Mouse (Mus musculus) forebrain, embryonic 10.5 days (tissue): ENCODE measurements around the gene Zmym1. TPM values are rescaled to one million over a fixed set of nuclear protein-coding genes. Genes with fewer than 3 reads are reported as not detected.
"Not testable (repeated sequence)": the region's sequence is repeated elsewhere in the genome, so short reads cannot be mapped to it uniquely, and the experiment has no call there.

Experiments
- DNase-seq: peaks from one replicate; pipeline ENCODE4 v3.0.0-alpha.2; 2017; ENCODE audit warnings: low spot score; ENCODE audit errors: extremely low spot score
- H3K27ac ChIP-seq: fragments of 300-500 bp; sonication (generic); 2 replicates; pipeline ENCODE4 v1.5.1; 2016; ENCODE audit warnings: mild to moderate bottlenecking
- H3K27me3 ChIP-seq: fragments of 300-500 bp; sonication (generic); 2 replicates; pipeline ENCODE4 v1.6.1; 2016; ENCODE audit warnings: mild to moderate bottlenecking; ENCODE audit not compliant: poor library complexity, severe bottlenecking
- H3K36me3 ChIP-seq: fragments of 300-500 bp; sonication (generic); replicated peaks from 2 replicates; pipeline ENCODE4 v1.6.1; 2016; ENCODE audit warnings: mild to moderate bottlenecking, moderate library complexity
- H3K4me1 ChIP-seq: fragments of 300-500 bp; sonication (generic); 2 replicates; pipeline ENCODE4 v1.6.1; 2016
- H3K4me3 ChIP-seq: fragments of 300-500 bp; sonication (generic); 2 replicates; pipeline ENCODE4 v1.5.1; 2016; ENCODE audit warnings: mild to moderate bottlenecking, moderate library complexity
- H3K9me3 ChIP-seq: fragments of 300-500 bp; sonication (generic); 2 replicates; pipeline ENCODE4 v1.6.1; 2016; ENCODE audit warnings: mild to moderate bottlenecking, moderate library complexity
- WGBS: fragments of 180-500 bp; shearing (Covaris S2); methylation state at CpG from one replicate; pipeline ENCODE4 v1.1.7; 2016; 5-methylcytosine and 5-hydroxymethylcytosine counted together
- polyA plus RNA-seq: library from polyadenylated mRNA; unstranded; fragments of >200 nt; fragmentation: Nextera tagmentation; extraction: Ambion mirVana; gene quantifications from 2 replicates; pipeline ENCODE4 v1.2.1, GENCODE M21; 2016

Gene Zmym1
- polyA plus RNA-seq, 1 experiment from 2014 or later, result 39.4 TPM

DNA sequence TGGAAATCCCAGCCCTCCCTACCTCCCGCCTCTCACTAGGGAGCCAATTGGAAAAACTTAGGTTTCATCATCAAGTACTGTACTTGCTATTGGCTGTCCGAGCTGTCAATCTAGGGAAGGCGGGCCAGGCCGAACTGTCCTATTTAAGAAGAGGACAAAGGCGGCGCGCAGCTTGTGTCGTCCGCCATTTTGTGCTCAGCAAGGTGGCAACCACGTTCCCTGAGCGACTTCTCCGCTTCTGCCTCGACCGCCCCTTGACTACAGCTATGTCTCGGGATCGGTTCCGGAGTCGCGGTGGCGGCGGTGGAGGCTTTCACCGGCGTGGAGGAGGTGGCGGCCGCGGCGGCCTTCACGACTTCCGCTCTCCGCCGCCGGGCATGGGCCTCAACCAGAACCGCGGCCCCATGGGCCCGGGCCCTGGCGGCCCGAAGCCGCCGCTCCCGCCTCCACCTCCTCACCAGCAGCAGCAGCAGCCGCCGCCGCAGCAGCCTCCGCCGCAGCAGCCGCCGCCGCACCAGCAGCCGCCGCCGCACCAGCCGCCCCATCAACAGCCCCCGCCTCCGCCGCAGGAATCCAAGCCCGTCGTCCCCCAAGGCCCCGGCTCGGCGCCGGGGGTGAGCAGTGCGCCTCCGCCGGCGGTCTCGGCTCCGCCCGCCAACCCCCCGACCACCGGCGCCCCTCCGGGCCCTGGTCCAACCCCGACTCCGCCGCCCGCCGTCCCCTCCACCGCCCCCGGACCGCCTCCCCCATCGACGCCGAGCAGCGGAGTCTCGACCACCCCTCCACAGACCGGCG is 39.6 kb downstream of the Zmym1 start, which contains the start of gene Sfpq:
Gene Sfpq (plus strand): TSS at position 174 of the 795 bp plus-strand sequence.
- Histone ChIP-seq H3K4me3 (peak within 1 kb of the TSS; percentile 100), H3K9me3 (no peaks in the 10 kb centered on the region), H3K36me3 (peaks cover 46% of the 10 kb centered on the region), H3K27ac (peak within 1 kb of the TSS; percentile 100), H3K4me1 (peaks cover 31% of the 10 kb centered on the region), H3K27me3 (no peaks in the 10 kb centered on the region)
- WGBS, result under 1% methylated on average over 69 of the region's 87 CpGs
- peak; percentile 96 for DNase-seq

DNA sequence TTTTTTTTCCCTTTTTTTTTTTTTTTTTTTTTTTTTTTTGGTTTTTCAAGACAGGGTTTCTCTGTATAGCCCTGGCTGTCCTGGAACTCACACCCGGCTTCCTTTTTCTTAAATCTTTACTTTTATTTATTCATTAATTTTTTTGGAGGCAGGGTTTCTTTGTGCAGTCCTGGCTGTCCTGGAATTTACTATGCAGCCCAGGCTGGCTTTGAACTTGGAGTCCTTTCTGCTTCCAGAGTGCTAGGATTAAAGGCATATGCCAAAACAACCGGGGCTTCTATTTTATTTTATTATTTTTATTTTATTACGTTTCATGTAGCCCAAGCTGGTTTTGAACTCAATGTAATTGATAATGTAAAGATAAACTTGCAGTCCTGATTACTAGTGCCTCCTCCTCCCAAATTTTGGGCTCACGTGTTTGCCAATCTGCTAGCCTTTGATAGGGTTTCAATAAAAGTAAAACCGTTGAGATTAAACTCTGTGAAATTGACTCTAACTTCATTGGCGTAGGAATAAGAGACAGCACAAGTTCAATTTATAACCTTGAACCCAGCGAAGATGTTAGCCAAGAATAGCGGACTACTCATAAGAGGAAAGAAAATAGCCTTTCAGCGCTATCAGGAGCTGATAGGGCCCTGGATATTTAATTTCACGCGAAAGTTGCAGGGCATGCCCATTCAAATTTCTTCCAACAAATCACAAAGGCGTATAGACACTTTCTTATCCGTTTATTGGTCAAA is 40.4 kb downstream of the Zmym1 start:
- WGBS, result 15% methylated on average over 13 of the region's 13 CpGs
- peaks cover 28% of the 10 kb centered on the region for H3K4me1 ChIP-seq
- DNase-seq, result no peak
- H3K36me3 ChIP-seq, result peaks cover 39% of the 10 kb centered on the region
- peak overlapping the region; percentile 100 for H3K4me3 ChIP-seq
- H3K27ac ChIP-seq, result peak overlapping the region; percentile 100
- no peaks in the 10 kb centered on the region for H3K27me3 ChIP-seq
- H3K9me3 ChIP-seq, result no peaks in the 10 kb centered on the region

DNA sequence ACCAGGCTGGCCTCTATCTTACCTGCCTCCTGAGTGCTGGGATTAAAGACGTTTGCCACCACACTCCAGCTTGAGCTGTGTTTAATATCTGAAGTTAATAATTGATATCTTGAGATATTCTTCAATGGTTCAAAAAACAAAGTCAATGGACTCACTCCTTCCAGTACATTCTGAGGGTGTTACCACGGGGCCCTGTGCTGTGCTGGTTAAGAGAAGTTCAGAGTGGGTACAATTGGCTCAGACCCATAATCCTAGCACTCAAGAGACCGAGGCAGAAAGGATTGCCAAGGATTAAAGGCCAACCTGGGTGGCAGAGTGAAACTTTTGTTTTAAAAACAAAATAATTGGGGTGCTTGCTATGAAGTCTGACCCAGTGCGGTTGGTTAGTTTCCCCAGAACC is 44.6 kb downstream of the Zmym1 start:
- Histone ChIP-seq H3K9me3 (no peaks in the 10 kb centered on the region), H3K36me3 (no peaks in the 10 kb centered on the region), H3K4me1 (peaks cover 8% of the 10 kb centered on the region; the same call in 1 of the 2 replicates), H3K4me3 (no peak overlapping the region), H3K27ac (no peak overlapping the region), H3K27me3 (no peaks in the 10 kb centered on the region)
- 85% methylated on average over 4 of the region's 4 CpGs for WGBS
- DNase-seq, result no peak

DNA sequence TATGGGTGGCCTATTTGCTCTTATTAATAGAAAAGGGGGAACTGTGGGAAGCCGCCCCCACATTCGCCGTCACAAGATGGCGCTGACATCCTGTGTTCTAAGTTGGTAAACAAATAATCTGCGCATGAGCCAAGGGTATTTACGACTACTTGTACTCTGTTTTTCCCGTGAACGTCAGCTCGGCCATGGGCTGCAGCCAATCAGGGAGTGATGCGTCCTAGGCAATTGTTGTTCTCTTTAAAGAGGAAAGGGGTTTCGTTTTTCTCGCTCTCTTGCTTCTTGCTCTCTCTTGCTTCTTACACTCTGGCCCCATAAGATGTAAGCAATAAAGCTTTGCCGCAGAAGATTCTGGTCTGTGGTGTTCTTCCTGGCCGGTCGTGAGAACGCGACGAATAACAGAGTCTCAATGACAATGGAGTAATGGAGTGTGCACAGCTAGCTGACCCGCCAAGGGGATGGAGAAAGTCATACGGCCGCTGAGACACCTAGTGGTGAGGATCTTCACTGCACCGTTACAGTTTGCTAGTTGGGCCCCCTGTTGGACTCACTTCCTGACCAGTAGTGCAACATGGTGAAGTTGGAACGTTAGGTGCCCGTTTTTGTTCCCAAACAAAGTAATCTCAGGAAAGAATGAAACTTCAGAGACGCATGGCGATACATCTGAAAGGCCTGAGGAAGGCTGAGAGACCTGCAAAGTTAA is 45.5 kb downstream of the Zmym1 start:
- 14% methylated on average over 14 of the region's 26 CpGs for WGBS
- H3K4me3 ChIP-seq, result peak overlapping the region; percentile 43
- not testable (repeated sequence) for H3K4me1 ChIP-seq, H3K36me3 ChIP-seq, H3K27me3 ChIP-seq, H3K9me3 ChIP-seq
- H3K27ac ChIP-seq, result peak overlapping the region; percentile 76
- DNase-seq, result peak; percentile 83

GRCm38 (mm10) chr4:127005113-127005936 is 55.6 kb downstream of the Zmym1 start:
- peaks cover 4% of the 10 kb centered on the region; the same call in 1 of the 2 replicates for H3K27me3 ChIP-seq
- peaks cover 23% of the 10 kb centered on the region for H3K4me1 ChIP-seq
- WGBS, result 16% methylated on average over 25 of the region's 25 CpGs
- H3K9me3 ChIP-seq, result peaks cover 3% of the 10 kb centered on the region
- peak; percentile 71 for DNase-seq
- H3K36me3 ChIP-seq, result no peaks in the 10 kb centered on the region
- H3K4me3 ChIP-seq, result peak overlapping the region; percentile 50
- peak overlapping the region; percentile 88 for H3K27ac ChIP-seq

- Histone ChIP-seq H3K4me1 (peaks cover 25% of the 10 kb centered on the region), H3K9me3 (peaks cover 3% of the 10 kb centered on the region), H3K36me3 (no peaks in the 10 kb centered on the region), H3K27me3 (peaks cover 4% of the 10 kb centered on the region; the same call in 1 of the 2 replicates), H3K27ac (peak overlapping the region; percentile 88), H3K4me3 (peak overlapping the region; percentile 50)
- DNase-seq, result no peak
- WGBS, result 75% methylated on average over 3 of the region's 3 CpGs
Observed at GRCm38 (mm10) chr4:127004384-127004783, 56.6 kb downstream of the Zmym1 start.

- H3K27ac ChIP-seq, result no peak overlapping the region
- WGBS, result 35% methylated on average over 8 of the region's 8 CpGs
Observed at GRCm38 (mm10) chr4:127000601-127001105, 60.3 kb downstream of the Zmym1 start.

GRCm38 (mm10) chr4:126999372-126999771 is 61.6 kb downstream of the Zmym1 start:
- not testable (repeated sequence) for DNase-seq, H3K4me1 ChIP-seq, H3K9me3 ChIP-seq, H3K4me3 ChIP-seq, H3K27me3 ChIP-seq, H3K27ac ChIP-seq, H3K36me3 ChIP-seq
- 95% methylated on average over 13 of the region's 16 CpGs for WGBS

More at GRCm38 (mm10) chr4:127000601-127001105, 60.3 kb downstream of the Zmym1 start:
- Histone ChIP-seq H3K4me3 (no peak overlapping the region), H3K27me3 (peaks cover 4% of the 10 kb centered on the region; the same call in 1 of the 2 replicates), H3K4me1 (peaks cover 20% of the 10 kb centered on the region), H3K9me3 (peaks cover 3% of the 10 kb centered on the region), H3K36me3 (no peaks in the 10 kb centered on the region)
- DNase-seq, result no peak

Other genes starting within 250 kb of the Zmym1 start
- gene Zmym4, start 93.0 kb downstream of the Zmym1 start, polyA plus RNA-seq, result 26.2 and 29.9 TPM in 2 replicates
- gene Sfpq, start 39.8 kb downstream of the Zmym1 start, polyA plus RNA-seq, result 107 and 110 TPM in 2 replicates
- 19.9 and 21.0 TPM in 2 replicates for gene Zmym6, start 16.2 kb upstream of the Zmym1 start, polyA plus RNA-seq
- gene Tmem35b, start 62.5 kb upstream of the Zmym1 start, polyA plus RNA-seq, result 13.4 and 13.5 TPM in 2 replicates
- gene Dlgap3, start 108.1 kb upstream of the Zmym1 start, polyA plus RNA-seq, result 1.0 and 1.2 TPM in 2 replicates
- gene Smim12, start 182.6 kb upstream of the Zmym1 start, polyA plus RNA-seq, result 78.0 and 79.1 TPM in 2 replicates